Mouse (Mus musculus): ENCODE measurements around the gene Ecm2. TPM values are rescaled to one million over a fixed set of nuclear protein-coding genes. Genes with fewer than 3 reads are reported as not detected.

Ecm2 gene
- polyA plus RNA-seq, 1 experiment from 2014 or later = 2.5 TPM

GRCm38 (mm10) chr13:49536946-49537345 is 32.3 kb downstream of the Ecm2 start:
- no peak overlapping the region for H3K27ac ChIP-seq
- no peaks in the 10 kb centered on the region for H3K27me3 ChIP-seq
- H3K4me3 ChIP-seq = no peak overlapping the region
- no peak overlapping the region for H3K4me2 ChIP-seq
- H3K4me1 ChIP-seq (replicated peaks) = no peaks in the 10 kb centered on the region
- H3K36me3 ChIP-seq = no peaks in the 10 kb centered on the region
- H3K9me3 ChIP-seq = no peaks in the 10 kb centered on the region
- H3K9ac ChIP-seq = no peak overlapping the region
- WGBS = 96% methylated on average over 1 of the region's 1 CpGs
- ATAC-seq (ENCODE audit: low FRiP score) = no peak

GRCm38 (mm10) chr13:49538693-49539092 is 34.1 kb downstream of the Ecm2 start:
- 88% methylated on average over 1 of the region's 1 CpGs for WGBS
- no peaks in the 10 kb centered on the region for H3K36me3 ChIP-seq

GRCm38 (mm10) chr13:49544279-49544678 is 39.7 kb downstream of the Ecm2 start, which contains the start of gene Aspn:
Gene Aspn, plus strand, starts transcription at chr13:49544443.
- H3K27ac ChIP-seq = no peak within 1 kb of the TSS
- no peak within 1 kb of the TSS for H3K4me3 ChIP-seq
- no peaks in the 10 kb centered on the region for H3K27me3 ChIP-seq
- no peak for ATAC-seq (ENCODE audit: low FRiP score)
- no peaks in the 10 kb centered on the region for H3K4me1 ChIP-seq (replicated peaks)
- no peak within 1 kb of the TSS for H3K9ac ChIP-seq
- WGBS = 89% methylated on average over 3 of the region's 3 CpGs
- no peaks in the 10 kb centered on the region for H3K36me3 ChIP-seq
- H3K9me3 ChIP-seq = no peaks in the 10 kb centered on the region
- no peak within 1 kb of the TSS for H3K4me2 ChIP-seq

More at GRCm38 (mm10) chr13:49538693-49539092, 34.1 kb downstream of the Ecm2 start:
- no peak overlapping the region for H3K4me2 ChIP-seq
- H3K4me1 ChIP-seq (replicated peaks) = no peaks in the 10 kb centered on the region
- H3K27me3 ChIP-seq = no peaks in the 10 kb centered on the region
- H3K9ac ChIP-seq = no peak overlapping the region
- H3K4me3 ChIP-seq = no peak overlapping the region
- H3K9me3 ChIP-seq = no peaks in the 10 kb centered on the region
- ATAC-seq (ENCODE audit: low FRiP score) = no peak
- no peak overlapping the region for H3K27ac ChIP-seq

GRCm38 (mm10) chr13:49545646-49546045 is 41.0 kb downstream of the Ecm2 start:
- H3K4me2 ChIP-seq = no peak overlapping the region
- 74% methylated on average over 3 of the region's 3 CpGs for WGBS

GRCm38 (mm10) chr13:49546517-49546916 is 41.9 kb downstream of the Ecm2 start:
- Histone ChIP-seq H3K36me3 (no peaks in the 10 kb centered on the region), H3K27ac (no peak overlapping the region), H3K9me3 (no peaks in the 10 kb centered on the region), H3K4me3 (no peak overlapping the region), H3K4me2 (no peak overlapping the region), H3K9ac (no peak overlapping the region), H3K4me1 (replicated peaks) (no peaks in the 10 kb centered on the region), H3K27me3 (no peaks in the 10 kb centered on the region)
- ATAC-seq (ENCODE audit: low FRiP score) = no peak
- WGBS = 84% methylated on average over 1 of the region's 1 CpGs

More at GRCm38 (mm10) chr13:49545646-49546045, 41.0 kb downstream of the Ecm2 start:
- Histone ChIP-seq H3K9ac (no peak overlapping the region), H3K4me3 (no peak overlapping the region), H3K4me1 (replicated peaks) (no peaks in the 10 kb centered on the region), H3K27ac (no peak overlapping the region), H3K27me3 (no peaks in the 10 kb centered on the region), H3K36me3 (no peaks in the 10 kb centered on the region), H3K9me3 (no peaks in the 10 kb centered on the region)
- no peak for ATAC-seq (ENCODE audit: low FRiP score)

GRCm38 (mm10) chr13:49547563-49548150 is 43.0 kb downstream of the Ecm2 start:
- H3K4me2 ChIP-seq = no peak overlapping the region

GRCm38 (mm10) chr13:49549616-49550015 is 45.0 kb downstream of the Ecm2 start:
- Histone ChIP-seq H3K4me2 (no peak overlapping the region), H3K4me1 (replicated peaks) (no peaks in the 10 kb centered on the region), H3K27ac (no peak overlapping the region), H3K36me3 (no peaks in the 10 kb centered on the region), H3K9me3 (no peaks in the 10 kb centered on the region), H3K9ac (no peak overlapping the region), H3K27me3 (no peaks in the 10 kb centered on the region), H3K4me3 (no peak overlapping the region)
- no peak for ATAC-seq (ENCODE audit: low FRiP score)
- WGBS = 94% methylated on average over 3 of the region's 3 CpGs

More at GRCm38 (mm10) chr13:49547563-49548150, 43.0 kb downstream of the Ecm2 start:
- H3K9ac ChIP-seq = no peak overlapping the region
- H3K4me1 ChIP-seq (replicated peaks) = no peaks in the 10 kb centered on the region
- H3K36me3 ChIP-seq = no peaks in the 10 kb centered on the region
- 73% methylated on average over 1 of the region's 1 CpGs for WGBS
- no peak for ATAC-seq (ENCODE audit: low FRiP score)
- no peak overlapping the region for H3K4me3 ChIP-seq
- H3K9me3 ChIP-seq = no peaks in the 10 kb centered on the region
- no peak overlapping the region for H3K27ac ChIP-seq
- H3K27me3 ChIP-seq = no peaks in the 10 kb centered on the region

GRCm38 (mm10) chr13:49554519-49554918 is 49.9 kb downstream of the Ecm2 start:
- Histone ChIP-seq H3K27ac (no peak overlapping the region), H3K36me3 (no peaks in the 10 kb centered on the region), H3K9ac (no peak overlapping the region), H3K4me1 (replicated peaks) (0 out of 2 replicates have a peak, but pooled peaks cover 3% of the 10 kb centered on the region), H3K4me2 (no peak overlapping the region), H3K9me3 (no peaks in the 10 kb centered on the region), H3K27me3 (no peaks in the 10 kb centered on the region), H3K4me3 (no peak overlapping the region)
- ATAC-seq (ENCODE audit: low FRiP score) = no peak
- 80% methylated on average over 5 of the region's 5 CpGs for WGBS

GRCm38 (mm10) chr13:49556203-49556602 is 51.6 kb downstream of the Ecm2 start:
- ATAC-seq (ENCODE audit: low FRiP score) = no peak
- H3K4me1 ChIP-seq (replicated peaks) = 0 out of 2 replicates have a peak, but pooled peaks cover 3% of the 10 kb centered on the region
- H3K9me3 ChIP-seq = no peaks in the 10 kb centered on the region
- no peak overlapping the region for H3K27ac ChIP-seq
- no peak overlapping the region for H3K9ac ChIP-seq
- WGBS = 97% methylated on average over 1 of the region's 1 CpGs
- H3K36me3 ChIP-seq = no peaks in the 10 kb centered on the region
- no peak overlapping the region for H3K4me2 ChIP-seq
- H3K27me3 ChIP-seq = no peaks in the 10 kb centered on the region
- no peak overlapping the region for H3K4me3 ChIP-seq

GRCm38 (mm10) chr13:49556924-49557323 is 52.3 kb downstream of the Ecm2 start:
- H3K9me3 ChIP-seq = no peaks in the 10 kb centered on the region
- no peak overlapping the region for H3K4me3 ChIP-seq
- no peak overlapping the region for H3K4me2 ChIP-seq
- no peak for ATAC-seq (ENCODE audit: low FRiP score)
- no peak overlapping the region for H3K27ac ChIP-seq
- WGBS = 79% methylated on average over 1 of the region's 1 CpGs
- H3K4me1 ChIP-seq (replicated peaks) = 0 out of 2 replicates have a peak, but pooled peaks cover 3% of the 10 kb centered on the region
- H3K36me3 ChIP-seq = no peaks in the 10 kb centered on the region
- H3K9ac ChIP-seq = no peak overlapping the region
- no peaks in the 10 kb centered on the region for H3K27me3 ChIP-seq

GRCm38 (mm10) chr13:49559185-49559584 is 54.6 kb downstream of the Ecm2 start:
- no peak overlapping the region for H3K4me3 ChIP-seq
- no peaks in the 10 kb centered on the region for H3K9me3 ChIP-seq
- H3K36me3 ChIP-seq = no peaks in the 10 kb centered on the region
- no peaks in the 10 kb centered on the region for H3K27me3 ChIP-seq
- WGBS = 39% methylated on average over 2 of the region's 2 CpGs
- no peak overlapping the region for H3K27ac ChIP-seq
- H3K4me1 ChIP-seq (replicated peaks) = 0 out of 2 replicates have a peak, but pooled peaks cover 3% of the 10 kb centered on the region
- ATAC-seq (ENCODE audit: low FRiP score) = no peak
- H3K9ac ChIP-seq = no peak overlapping the region
- no peak overlapping the region for H3K4me2 ChIP-seq

- Histone ChIP-seq H3K4me3 (no peak overlapping the region), H3K9me3 (no peaks in the 10 kb centered on the region), H3K9ac (no peak overlapping the region), H3K27me3 (no peaks in the 10 kb centered on the region), H3K27ac (no peak overlapping the region), H3K4me2 (no peak overlapping the region), H3K36me3 (no peaks in the 10 kb centered on the region), H3K4me1 (replicated peaks) (0 out of 2 replicates have a peak, but pooled peaks cover 3% of the 10 kb centered on the region)
- WGBS = 60% methylated on average over 2 of the region's 2 CpGs
- ATAC-seq (ENCODE audit: low FRiP score) = no peak
Observed at GRCm38 (mm10) chr13:49560886-49561285, 56.3 kb downstream of the Ecm2 start.

GRCm38 (mm10) chr13:49564347-49564746 is 59.7 kb downstream of the Ecm2 start:
- no peak overlapping the region for H3K4me3 ChIP-seq
- no peaks in the 10 kb centered on the region for H3K9me3 ChIP-seq
- H3K4me1 ChIP-seq (replicated peaks) = no peaks in the 10 kb centered on the region
- no peaks in the 10 kb centered on the region for H3K36me3 ChIP-seq
- WGBS = 89% methylated on average over 1 of the region's 1 CpGs
- H3K4me2 ChIP-seq = no peak overlapping the region
- no peak overlapping the region for H3K27ac ChIP-seq
- no peaks in the 10 kb centered on the region for H3K27me3 ChIP-seq
- ATAC-seq (ENCODE audit: low FRiP score) = no peak
- no peak overlapping the region for H3K9ac ChIP-seq
